8 mouse cellular contexts compared by ENCODE assay signal in the genomic region with DNA sequence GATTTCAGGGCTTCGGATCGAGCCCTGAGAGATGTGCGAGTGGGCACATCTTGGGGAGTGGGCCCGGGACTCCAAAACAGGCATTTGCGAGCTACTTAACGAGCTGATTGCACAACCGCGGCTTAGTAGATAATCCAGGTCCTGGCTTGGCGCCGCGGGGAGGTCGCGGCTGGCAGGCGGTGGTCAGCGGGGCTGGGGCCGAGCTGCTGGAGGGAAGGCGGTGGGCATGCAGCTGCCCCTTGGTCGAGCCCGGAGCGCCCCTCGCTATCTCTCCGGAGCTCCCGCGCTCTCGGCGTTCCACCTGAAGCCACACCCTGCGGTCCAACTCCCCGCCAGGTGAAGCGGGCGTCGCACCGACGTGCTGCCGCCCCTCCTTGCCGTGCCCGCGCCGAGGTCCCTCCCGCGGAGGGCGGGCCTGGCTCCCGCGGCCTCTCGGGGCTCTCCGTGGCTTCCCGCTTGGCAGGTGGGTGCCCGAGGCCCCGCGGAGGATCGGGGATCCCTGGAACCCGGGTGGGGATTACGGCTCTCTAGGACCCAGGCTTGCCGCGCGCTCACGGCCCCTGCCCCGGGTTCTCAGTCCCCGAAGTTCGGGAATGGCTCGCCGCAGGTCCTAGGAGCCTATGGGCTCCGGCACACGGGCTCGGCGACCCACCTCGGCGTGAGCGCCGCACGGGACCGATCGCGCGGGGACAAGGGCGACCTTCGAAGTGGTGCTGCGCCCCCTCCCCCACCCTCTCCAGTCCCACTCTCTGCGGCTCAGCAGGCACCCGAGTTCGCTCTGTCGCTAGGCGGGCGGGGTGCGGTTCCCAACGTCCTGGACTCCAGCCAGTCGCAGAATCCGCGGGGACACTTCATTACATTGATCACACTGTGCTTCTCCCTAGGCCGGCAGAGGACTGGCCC. TPM values are rescaled to one million over a fixed set of nuclear protein-coding genes. Genes with fewer than 3 reads are reported as not detected.
DNase-seq lines count a peak whose midpoint lies in the region; ATAC-seq and TF ChIP-seq lines count a peak whose summit lies in the region.

No protein-coding gene starts in this region.

- no peak for TF ChIP-seq POLR2A in embryonic fibroblast, embryonic 13.5 days (IDR thresholded peaks at IDR 0.05; ENCODE audit: low read depth, low read length)

- H3K9ac ChIP-seq in ES-E14 (ENCODE audit: insufficient read depth, low read depth, low read length, poor library complexity, severe bottlenecking) = peak overlapping the region; percentile 68
- peak overlapping the region; percentile 66 for H3K9ac ChIP-seq in hindbrain, embryonic 16.5 days (ENCODE audit: low read depth, low read length)
- peak overlapping the region; percentile 57 for H3K9ac ChIP-seq in liver, postnatal 0 days (replicated peaks)

- H3K9me3 ChIP-seq in ES-E14 (ENCODE audit: control insufficient read depth, insufficient read depth, low read depth, low read length) = no peaks in the 10 kb centered on the region
- no peaks in the 10 kb centered on the region for H3K9me3 ChIP-seq in hindbrain, embryonic 16.5 days (ENCODE audit: control insufficient read depth, low read length)
- H3K9me3 ChIP-seq in liver, postnatal 0 days (ENCODE audit: low read length) = no peaks in the 10 kb centered on the region

- H3K27me3 ChIP-seq in hindbrain, embryonic 16.5 days (replicated peaks; ENCODE audit: control insufficient read depth, insufficient read depth, low read length) = peaks cover 20% of the 10 kb centered on the region
- H3K27me3 ChIP-seq in liver, postnatal 0 days (ENCODE audit: insufficient read depth, low read length) = peaks cover 52% of the 10 kb centered on the region

- peak overlapping the region; percentile 90 for H3K4me2 ChIP-seq in hindbrain, embryonic 16.5 days (ENCODE audit: low read length)
- peak overlapping the region; percentile 90 for H3K4me2 ChIP-seq in liver, postnatal 0 days (ENCODE audit: low read depth, low read length)

- no peak for TF ChIP-seq CTCF in embryonic fibroblast, embryonic 13.5 days (IDR thresholded peaks at IDR 0.05; ENCODE audit: borderline replicate concordance, insufficient read depth, low read length)
- TF ChIP-seq CTCF in liver, postnatal 0 days (IDR thresholded peaks at IDR 0.05; ENCODE audit: low read depth) = no peak

- WGBS in hindbrain, embryonic 16.5 days = 2% methylated on average over 89 of the region's 89 CpGs
- WGBS in liver, postnatal 0 days (ENCODE audit: insufficient replicate concordance) = 2% methylated on average over 80 of the region's 89 CpGs

- DNase-seq in gastrocnemius, postnatal 10 days = peak; percentile 42
- no peak for DNase-seq in gastrocnemius, postnatal 25 days
- DNase-seq in ES-E14 (ENCODE audit: low read depth, low spot score) = no peak
- peak; percentile 46 for DNase-seq in liver, postnatal 0 days
- peak; percentile 29 for DNase-seq in retina, embryonic 14.5 days (ENCODE audit: low spot score)
- no peak for DNase-seq in ovary, postnatal 36 days (ENCODE audit: low spot score)

- peak; percentile 28 for ATAC-seq in hindbrain, embryonic 16.5 days
- ATAC-seq in liver, postnatal 0 days = peak; percentile 57

- no peak overlapping the region for H3K27ac ChIP-seq in ES-E14 (ENCODE audit: insufficient read depth, low read depth, low read length, poor library complexity, severe bottlenecking)
- no peak overlapping the region for H3K27ac ChIP-seq in embryonic fibroblast, embryonic 13.5 days (ENCODE audit: insufficient read depth, low read length)
- H3K27ac ChIP-seq in hindbrain, embryonic 16.5 days (ENCODE audit: low read depth, low read length) = no peak overlapping the region
- no peak overlapping the region for H3K27ac ChIP-seq in liver, postnatal 0 days (ENCODE audit: low read depth)

- TF ChIP-seq EP300 in liver, postnatal 0 days (IDR thresholded peaks at IDR 0.05; ENCODE audit: low read depth) = no peak

- no peaks in the 10 kb centered on the region for H3K36me3 ChIP-seq in ES-E14 (ENCODE audit: control insufficient read depth, insufficient read depth, low read length, poor library complexity, severe bottlenecking)
- H3K36me3 ChIP-seq in hindbrain, embryonic 16.5 days (ENCODE audit: control insufficient read depth, insufficient read depth, low read length) = 0 out of 2 replicates have a peak, but pooled peaks cover 2% of the 10 kb centered on the region
- no peaks in the 10 kb centered on the region for H3K36me3 ChIP-seq in liver, postnatal 0 days (replicated peaks; ENCODE audit: insufficient read depth, low read length)

- in situ Hi-C loops in ES-E14 (cut with MboI; ENCODE audit: low sequenced_read_pairs in 2 of 2, unreplicated experiment in 2 of 2) = no loop called here

- peak overlapping the region; percentile 71 to 81 for H3K4me3 ChIP-seq in ES-E14 (ENCODE audit: insufficient read depth in 1 of 2, low read depth in 1 of 2, low read length in 2 of 2, poor library complexity in 1 of 2, severe bottlenecking in 1 of 2)
- peak overlapping the region; percentile 25 for H3K4me3 ChIP-seq in embryonic fibroblast, embryonic 13.5 days (ENCODE audit: insufficient read depth, low read length)
- H3K4me3 ChIP-seq in hindbrain, embryonic 16.5 days (ENCODE audit: low read length) = peak overlapping the region; percentile 46
- peak overlapping the region; percentile 56 for H3K4me3 ChIP-seq in liver, postnatal 0 days (ENCODE audit: low read depth, low read length)

- H3K4me1 ChIP-seq in ES-E14 (ENCODE audit: control insufficient read depth in 2 of 2, insufficient read depth in 2 of 2, low read length in 2 of 2, poor library complexity in 1 of 2) = peaks cover 10 to 22% of the 10 kb centered on the region in 2 experiments
- H3K4me1 ChIP-seq in embryonic fibroblast, embryonic 13.5 days (ENCODE audit: control insufficient read depth, insufficient read depth, low read length) = no peaks in the 10 kb centered on the region
- peaks cover 10% of the 10 kb centered on the region; the same call in 1 of the 2 replicates for H3K4me1 ChIP-seq in hindbrain, embryonic 16.5 days (ENCODE audit: control insufficient read depth, insufficient read depth, low read depth, low read length)
- peaks cover 13% of the 10 kb centered on the region for H3K4me1 ChIP-seq in liver, postnatal 0 days (ENCODE audit: insufficient read depth)

TF ChIP-seq in ES-E14, 5 proteins besides CTCF, POLR2A, EP300 and RAD21:
- TF ChIP-seq ZC3H11A (IDR thresholded peaks at IDR 0.05; ENCODE audit: borderline replicate concordance, low read depth, low read length) (no peak), HCFC1 (IDR thresholded peaks at IDR 0.05; ENCODE audit: borderline replicate concordance, insufficient read depth, low read length) (0 out of 2 replicates have a peak, but pooled peaks have one; percentile 21)

RNA-seq across cellular contexts. Expression of a gene that starts 14.0 kb away (rescaled TPM):
- under 1 TPM; 0.33 to 0.43 TPM for total RNA-seq in gastrocnemius, postnatal 10 days (2021)
- under 1 TPM in 1 of 2 experiments, not detected in 1; 0.64 TPM for total RNA-seq in gastrocnemius, postnatal 25 days (2021)
- total RNA-seq in ES-E14 (2012; rRNA removed) = 0.85 and 3.1 TPM in 2 replicates
- polyA plus RNA-seq in embryonic fibroblast, embryonic 13.5 days (2011; ENCODE audit: insufficient read length, low read depth, missing spikeins) = 0.19 and 0.78 TPM in 2 replicates
- polyA plus RNA-seq in hindbrain, embryonic 16.5 days (2015; fragmentation: Nextera tagmentation; extraction: Ambion mirVana) = 45.0 and 53.9 TPM in 2 replicates
- polyA plus RNA-seq in liver, postnatal 0 days (2015; fragmentation: Nextera tagmentation; extraction: Ambion mirVana) = 0.08 and 0.15 TPM in 2 replicates

RNA-seq across cellular contexts. Expression of a gene that starts 26.7 kb away (rescaled TPM):
- under 1 TPM in 1 of 2 experiments, not detected in 1; 0.09 TPM for total RNA-seq in gastrocnemius, postnatal 10 days (2021)
- not detected for total RNA-seq in gastrocnemius, postnatal 25 days (2021)
- total RNA-seq in ES-E14 (2012; rRNA removed) = 0.05 TPM in 1 of 2 replicates, not detected in the other
- polyA plus RNA-seq in embryonic fibroblast, embryonic 13.5 days (2011; ENCODE audit: insufficient read length, low read depth, missing spikeins) = not detected in 2 replicates
- polyA plus RNA-seq in hindbrain, embryonic 16.5 days (2015; fragmentation: Nextera tagmentation; extraction: Ambion mirVana) = 0.03 TPM in 1 of 2 replicates, not detected in the other
- polyA plus RNA-seq in liver, postnatal 0 days (2015; fragmentation: Nextera tagmentation; extraction: Ambion mirVana) = 0.02 TPM in 1 of 2 replicates, not detected in the other

RNA-seq across cellular contexts. Expression of a gene that starts 51.1 kb away (rescaled TPM):
- total RNA-seq in gastrocnemius, postnatal 10 days (2021) = 1 to 10 TPM in 1 of 2 experiments, under 1 TPM in 1; 0.40 to 1.1 TPM
- total RNA-seq in gastrocnemius, postnatal 25 days (2021) = under 1 TPM; 0.15 to 0.16 TPM
- 0.09 TPM in 1 of 2 replicates, not detected in the other for total RNA-seq in ES-E14 (2012; rRNA removed)
- polyA plus RNA-seq in embryonic fibroblast, embryonic 13.5 days (2011; ENCODE audit: insufficient read length, low read depth, missing spikeins) = 0.49 TPM in 1 of 2 replicates, not detected in the other
- polyA plus RNA-seq in hindbrain, embryonic 16.5 days (2015; fragmentation: Nextera tagmentation; extraction: Ambion mirVana) = 0.88 and 1.1 TPM in 2 replicates
- 1.7 and 1.9 TPM in 2 replicates for polyA plus RNA-seq in liver, postnatal 0 days (2015; fragmentation: Nextera tagmentation; extraction: Ambion mirVana)

Comparison
In these comparisons a context has a peak if more than half of its experiments do, and no peak if none do; other contexts are left out.
1. DNase-seq: peak in gastrocnemius, postnatal 10 days (single experiment), liver, postnatal 0 days (single experiment) and retina, embryonic 14.5 days (single experiment); none in gastrocnemius, postnatal 25 days (single experiment), ES-E14 (single experiment) and ovary, postnatal 36 days (single experiment).
2. H3K4me3 ChIP-seq: peak in every context shown above with its lines; median percentile 76 in ES-E14; 56 in liver, postnatal 0 days; 46 in hindbrain, embryonic 16.5 days; 25 in embryonic fibroblast, embryonic 13.5 days.
3. Peak in every context shown above with its lines, with median percentiles within 50 percentile points of each other: H3K9ac ChIP-seq.